Mouse (Mus musculus): ENCODE results near the gene H1f0. TPM values are rescaled to one million over a fixed set of nuclear protein-coding genes. Genes with fewer than 3 reads are reported as not detected.

H1f0 gene
- 136 TPM for polyA plus RNA-seq (2015; fragmentation: Illumina TruSeq; extraction: RNeasy Lipid Tissue Mini Kit (QIAGEN cat#74804); ENCODE audit: low read depth, low replicate concordance)

GRCm38 (mm10) chr15:79028237-79028738, at the start of gene H1f0:
Gene H1f0 (plus strand): TSS chr15:79028450.

GRCm38 (mm10) chr15:79041585-79041984, 13.3 kb downstream of the H1f0 start, which contains the start of gene Galr3:
Gene Galr3 (plus strand): TSS chr15:79041885.

GRCm38 (mm10) chr15:79062376-79063159, 34.3 kb downstream of the H1f0 start, which contains the start of gene Ankrd54:
Gene Ankrd54 (minus strand): TSS chr15:79062893.

GRCm38 (mm10) chr15:79074913-79075532, 46.8 kb downstream of the H1f0 start, which contains the start of gene Eif3l:
Gene Eif3l (plus strand): TSS chr15:79075179.

Other genes with a start within 250 kb of the H1f0 start
- 3.1 TPM for gene Card10, start 225.4 kb upstream of the H1f0 start, polyA plus RNA-seq (2015; fragmentation: Illumina TruSeq; extraction: RNeasy Lipid Tissue Mini Kit (QIAGEN cat#74804); ENCODE audit: low read depth, low replicate concordance)
- gene Cdc42ep1, start 185.8 kb upstream of the H1f0 start, polyA plus RNA-seq (2015; fragmentation: Illumina TruSeq; extraction: RNeasy Lipid Tissue Mini Kit (QIAGEN cat#74804); ENCODE audit: low read depth, low replicate concordance) = 21.6 TPM
- not detected for gene Lgals2, start 172.9 kb upstream of the H1f0 start, polyA plus RNA-seq (2015; fragmentation: Illumina TruSeq; extraction: RNeasy Lipid Tissue Mini Kit (QIAGEN cat#74804); ENCODE audit: low read depth, low replicate concordance)
- gene Gga1, start 151.3 kb upstream of the H1f0 start, polyA plus RNA-seq (2015; fragmentation: Illumina TruSeq; extraction: RNeasy Lipid Tissue Mini Kit (QIAGEN cat#74804); ENCODE audit: low read depth, low replicate concordance) = 48.9 TPM
- not detected for gene Gm49510, start 128.8 kb upstream of the H1f0 start, polyA plus RNA-seq (2015; fragmentation: Illumina TruSeq; extraction: RNeasy Lipid Tissue Mini Kit (QIAGEN cat#74804); ENCODE audit: low read depth, low replicate concordance)
- 21.5 TPM for gene Sh3bp1, start 128.7 kb upstream of the H1f0 start, polyA plus RNA-seq (2015; fragmentation: Illumina TruSeq; extraction: RNeasy Lipid Tissue Mini Kit (QIAGEN cat#74804); ENCODE audit: low read depth, low replicate concordance)
- gene Pdxp, start 114.5 kb upstream of the H1f0 start, polyA plus RNA-seq (2015; fragmentation: Illumina TruSeq; extraction: RNeasy Lipid Tissue Mini Kit (QIAGEN cat#74804); ENCODE audit: low read depth, low replicate concordance) = 188 TPM
- 46.4 TPM for gene Lgals1, start 101.7 kb upstream of the H1f0 start, polyA plus RNA-seq (2015; fragmentation: Illumina TruSeq; extraction: RNeasy Lipid Tissue Mini Kit (QIAGEN cat#74804); ENCODE audit: low read depth, low replicate concordance)
- gene Nol12, start 93.5 kb upstream of the H1f0 start, polyA plus RNA-seq (2015; fragmentation: Illumina TruSeq; extraction: RNeasy Lipid Tissue Mini Kit (QIAGEN cat#74804); ENCODE audit: low read depth, low replicate concordance) = 42.8 TPM
- 7.6 TPM for gene Triobp, start 80.7 kb upstream of the H1f0 start, polyA plus RNA-seq (2015; fragmentation: Illumina TruSeq; extraction: RNeasy Lipid Tissue Mini Kit (QIAGEN cat#74804); ENCODE audit: low read depth, low replicate concordance)
- not detected for gene Galr3, start 13.4 kb downstream of the H1f0 start, polyA plus RNA-seq (2015; fragmentation: Illumina TruSeq; extraction: RNeasy Lipid Tissue Mini Kit (QIAGEN cat#74804); ENCODE audit: low read depth, low replicate concordance)
- 20.0 TPM for gene Ankrd54, start 34.4 kb downstream of the H1f0 start, polyA plus RNA-seq (2015; fragmentation: Illumina TruSeq; extraction: RNeasy Lipid Tissue Mini Kit (QIAGEN cat#74804); ENCODE audit: low read depth, low replicate concordance)
- gene Eif3l, start 46.7 kb downstream of the H1f0 start, polyA plus RNA-seq (2015; fragmentation: Illumina TruSeq; extraction: RNeasy Lipid Tissue Mini Kit (QIAGEN cat#74804); ENCODE audit: low read depth, low replicate concordance) = 88.2 TPM
- 24.2 TPM for gene Micall1, start 80.4 kb downstream of the H1f0 start, polyA plus RNA-seq (2015; fragmentation: Illumina TruSeq; extraction: RNeasy Lipid Tissue Mini Kit (QIAGEN cat#74804); ENCODE audit: low read depth, low replicate concordance)
- 122 TPM for gene Polr2f, start 112.6 kb downstream of the H1f0 start, polyA plus RNA-seq (2015; fragmentation: Illumina TruSeq; extraction: RNeasy Lipid Tissue Mini Kit (QIAGEN cat#74804); ENCODE audit: low read depth, low replicate concordance)
- 13.7 TPM for gene 1700088E04Rik, start 112.8 kb downstream of the H1f0 start, polyA plus RNA-seq (2015; fragmentation: Illumina TruSeq; extraction: RNeasy Lipid Tissue Mini Kit (QIAGEN cat#74804); ENCODE audit: low read depth, low replicate concordance)
- 34.4 TPM for gene Sox10, start 136.8 kb downstream of the H1f0 start, polyA plus RNA-seq (2015; fragmentation: Illumina TruSeq; extraction: RNeasy Lipid Tissue Mini Kit (QIAGEN cat#74804); ENCODE audit: low read depth, low replicate concordance)
- gene Pick1, start 200.7 kb downstream of the H1f0 start, polyA plus RNA-seq (2015; fragmentation: Illumina TruSeq; extraction: RNeasy Lipid Tissue Mini Kit (QIAGEN cat#74804); ENCODE audit: low read depth, low replicate concordance) = 55.9 TPM
- gene Gm49486, start 200.9 kb downstream of the H1f0 start, polyA plus RNA-seq (2015; fragmentation: Illumina TruSeq; extraction: RNeasy Lipid Tissue Mini Kit (QIAGEN cat#74804); ENCODE audit: low read depth, low replicate concordance) = not detected
- gene Slc16a8, start 226.3 kb downstream of the H1f0 start, polyA plus RNA-seq (2015; fragmentation: Illumina TruSeq; extraction: RNeasy Lipid Tissue Mini Kit (QIAGEN cat#74804); ENCODE audit: low read depth, low replicate concordance) = 1.1 TPM